Mouse (Mus musculus): ENCODE data around the gene Eid2b. TPM values are rescaled to one million over a fixed set of nuclear protein-coding genes. Genes with fewer than 3 reads are reported as not detected.

The Eid2b gene
- polyA plus RNA-seq, 1 experiment from 2014 or later: 7.9 TPM

DNA sequence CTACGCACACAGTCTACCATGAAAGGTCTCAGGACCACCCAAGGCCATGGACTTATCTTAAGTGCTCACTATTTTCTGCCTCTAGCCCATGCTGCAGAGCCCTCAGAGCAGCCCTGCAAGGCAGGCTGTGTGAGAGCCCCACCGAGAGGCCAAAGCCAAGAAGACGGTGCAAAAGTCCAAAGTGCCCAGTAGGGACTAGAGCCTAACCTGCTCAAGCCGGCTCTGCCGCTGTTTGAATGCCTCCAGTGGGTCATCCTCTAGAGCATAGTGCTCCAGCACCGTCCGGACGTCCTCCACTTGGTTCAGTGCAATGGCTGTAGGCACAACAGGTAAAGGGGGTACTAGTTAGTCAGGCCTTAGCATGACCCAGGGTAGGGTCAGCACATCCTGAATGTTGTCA, 28.7 kb downstream of the Eid2b start:
- 94% methylated on average over 8 of the region's 8 CpGs for WGBS
- Histone ChIP-seq H3K9ac (ENCODE audit: low read length) (no peak overlapping the region), H3K27me3 (ENCODE audit: control insufficient read depth, insufficient read depth, low read length) (peaks cover 7% of the 10 kb centered on the region; the same call in 1 of the 2 replicates), H3K4me2 (replicated peaks; ENCODE audit: low read depth) (no peak overlapping the region), H3K27ac (replicated peaks) (no peak overlapping the region), H3K4me3 (ENCODE audit: low read depth, low read length) (no peak overlapping the region), H3K36me3 (ENCODE audit: control insufficient read depth, insufficient read depth, low read length) (peaks cover 27% of the 10 kb centered on the region), H3K9me3 (ENCODE audit: control insufficient read depth, low read length) (no peaks in the 10 kb centered on the region), H3K4me1 (replicated peaks; ENCODE audit: control insufficient read depth, insufficient read depth) (no peaks in the 10 kb centered on the region)
- DNase-seq (ENCODE audit: low spot score): no peak
- TF ChIP-seq CTCF (IDR thresholded peaks at IDR 0.05; ENCODE audit: low read depth) (no peak), EP300 (optimal IDR thresholded peaks at IDR 0.05) (no peak)
- ATAC-seq (ENCODE audit: low FRiP score, low TSS enrichment): no peak

DNA sequence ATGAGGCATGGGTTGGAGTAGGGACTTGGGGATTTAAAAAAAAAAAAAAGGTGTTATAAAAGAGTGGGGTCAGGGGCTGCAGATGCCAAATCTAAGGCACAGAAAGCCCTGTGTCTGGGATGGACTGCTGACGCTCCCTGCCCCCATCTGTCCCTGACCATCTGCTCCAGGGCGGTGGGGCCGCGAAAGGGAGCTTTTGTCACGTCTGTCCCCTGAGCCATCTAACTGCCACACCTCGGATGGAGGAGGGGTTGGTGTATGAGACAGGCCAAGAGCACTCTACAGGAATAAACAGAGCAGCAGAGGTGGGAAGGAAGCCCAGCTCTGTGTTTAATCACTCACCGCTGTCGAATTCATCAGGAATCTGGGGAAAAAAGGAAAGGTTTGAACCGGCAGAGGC, 32.2 kb downstream of the Eid2b start:
- H3K9me3 ChIP-seq (ENCODE audit: control insufficient read depth, low read length): no peaks in the 10 kb centered on the region
- H3K36me3 ChIP-seq (ENCODE audit: control insufficient read depth, insufficient read depth, low read length): peaks cover 27% of the 10 kb centered on the region
- H3K27ac ChIP-seq (replicated peaks): no peak overlapping the region
- no peaks in the 10 kb centered on the region for H3K27me3 ChIP-seq (ENCODE audit: control insufficient read depth, insufficient read depth, low read length)
- DNase-seq (ENCODE audit: low spot score): no peak
- no peak for ATAC-seq (ENCODE audit: low FRiP score, low TSS enrichment)
- TF ChIP-seq CTCF (IDR thresholded peaks at IDR 0.05; ENCODE audit: low read depth): no peak
- TF ChIP-seq EP300 (optimal IDR thresholded peaks at IDR 0.05): no peak
- H3K4me1 ChIP-seq (replicated peaks; ENCODE audit: control insufficient read depth, insufficient read depth): no peaks in the 10 kb centered on the region
- H3K9ac ChIP-seq (ENCODE audit: low read length): 0 out of 2 replicates have a peak overlapping the region, but pooled peaks have one; percentile 13
- no peak overlapping the region for H3K4me2 ChIP-seq (replicated peaks; ENCODE audit: low read depth)
- H3K4me3 ChIP-seq (ENCODE audit: low read depth, low read length): no peak overlapping the region
- WGBS: 54% methylated on average over 9 of the region's 9 CpGs

- Histone ChIP-seq H3K4me3 (ENCODE audit: low read depth, low read length) (peak overlapping the region; percentile 90), H3K4me1 (replicated peaks; ENCODE audit: control insufficient read depth, insufficient read depth) (no peaks in the 10 kb centered on the region), H3K4me2 (replicated peaks; ENCODE audit: low read depth) (peak overlapping the region; percentile 97), H3K9ac (ENCODE audit: low read length) (peak overlapping the region; percentile 87), H3K9me3 (ENCODE audit: control insufficient read depth, low read length) (no peaks in the 10 kb centered on the region), H3K36me3 (ENCODE audit: control insufficient read depth, insufficient read depth, low read length) (peaks cover 28% of the 10 kb centered on the region), H3K27ac (replicated peaks) (peak overlapping the region; percentile 65), H3K27me3 (ENCODE audit: control insufficient read depth, insufficient read depth, low read length) (no peaks in the 10 kb centered on the region)
- 5% methylated on average over 34 of the region's 35 CpGs for WGBS
- ATAC-seq (ENCODE audit: low FRiP score, low TSS enrichment) (peak; percentile 69), DNase-seq (ENCODE audit: low spot score) (no peak)
- TF ChIP-seq EP300 (optimal IDR thresholded peaks at IDR 0.05) (no peak), CTCF (IDR thresholded peaks at IDR 0.05; ENCODE audit: low read depth) (no peak)
Observed at GRCm38 (mm10) chr7:28311151-28311925, 33.8 kb downstream of the Eid2b start.

DNA sequence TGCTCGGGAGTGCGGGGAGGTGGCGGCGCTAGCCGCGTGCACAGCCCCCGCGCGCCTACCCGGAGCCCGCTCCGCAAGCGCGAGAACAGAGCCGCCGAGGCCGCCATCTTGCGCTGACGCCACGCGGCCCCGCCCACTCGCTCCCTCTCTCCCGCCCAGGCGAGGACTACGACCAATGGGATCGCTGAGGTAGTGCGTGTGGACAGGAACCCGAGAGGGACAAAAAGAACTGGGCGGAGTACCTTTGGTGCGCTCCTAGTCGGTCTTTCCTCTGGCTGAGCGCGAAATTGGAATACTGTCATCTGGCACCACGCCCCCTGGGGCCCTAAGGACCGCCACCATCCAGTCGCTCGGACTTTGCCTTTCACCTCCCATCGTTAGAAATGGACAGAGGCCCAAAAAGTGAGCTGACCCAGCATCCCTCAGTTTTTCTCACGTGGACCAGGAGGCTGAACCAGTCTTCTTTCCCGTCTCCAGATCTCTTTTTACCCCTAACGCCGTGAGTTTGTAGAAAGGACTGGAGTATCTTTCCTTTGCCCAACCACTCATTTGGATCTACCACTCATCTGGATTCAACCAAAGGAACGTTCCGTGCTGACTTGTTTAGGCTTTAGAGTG, 34.5 kb downstream of the Eid2b start, which contains the start of gene Timm50:
Gene Timm50, minus strand, starts transcription at position 147 of the 618 bp plus-strand sequence.
- H3K27me3 ChIP-seq (ENCODE audit: control insufficient read depth, insufficient read depth, low read length): no peaks in the 10 kb centered on the region
- H3K27ac ChIP-seq (replicated peaks): peak within 1 kb of the TSS; percentile 65
- H3K4me3 ChIP-seq (ENCODE audit: low read depth, low read length): peak within 1 kb of the TSS; percentile 90
- H3K36me3 ChIP-seq (ENCODE audit: control insufficient read depth, insufficient read depth, low read length): peaks cover 29% of the 10 kb centered on the region
- peak; percentile 97 for DNase-seq (ENCODE audit: low spot score)
- peak; percentile 31; the same call in 1 of the 2 replicates for TF ChIP-seq CTCF (IDR thresholded peaks at IDR 0.05; ENCODE audit: low read depth)
- TF ChIP-seq EP300 (optimal IDR thresholded peaks at IDR 0.05): no peak
- peak; percentile 97 for ATAC-seq (ENCODE audit: low FRiP score, low TSS enrichment)
- H3K9me3 ChIP-seq (ENCODE audit: control insufficient read depth, low read length): no peaks in the 10 kb centered on the region
- WGBS: under 1% methylated on average over 41 of the region's 45 CpGs
- no peaks in the 10 kb centered on the region for H3K4me1 ChIP-seq (replicated peaks; ENCODE audit: control insufficient read depth, insufficient read depth)
- peak within 1 kb of the TSS; percentile 87 for H3K9ac ChIP-seq (ENCODE audit: low read length)
- peak within 1 kb of the TSS; percentile 97 for H3K4me2 ChIP-seq (replicated peaks; ENCODE audit: low read depth)

DNA sequence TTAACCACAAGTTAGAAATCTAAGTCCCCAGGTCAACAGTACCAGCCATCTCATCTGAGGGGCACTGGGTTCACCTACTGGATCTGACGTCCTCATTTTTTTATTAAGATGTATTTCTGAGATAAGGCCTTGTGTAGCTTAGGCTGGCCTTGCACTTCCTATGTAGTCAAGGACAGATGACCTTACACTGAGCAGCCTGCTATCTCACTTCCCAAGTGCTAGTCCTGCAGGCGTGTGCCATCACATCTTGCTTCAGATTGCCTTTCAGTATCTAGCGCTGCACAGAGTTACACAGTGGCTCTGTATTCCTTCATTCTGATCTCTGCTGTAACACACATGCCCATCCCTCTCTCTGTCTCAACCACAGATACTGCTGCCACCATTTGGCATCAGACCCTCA, 40.5 kb downstream of the Eid2b start:
- no peak for TF ChIP-seq EP300 (optimal IDR thresholded peaks at IDR 0.05)
- TF ChIP-seq CTCF (IDR thresholded peaks at IDR 0.05; ENCODE audit: low read depth): no peak
- DNase-seq (ENCODE audit: low spot score) (no peak), ATAC-seq (ENCODE audit: low FRiP score, low TSS enrichment) (no peak)
- H3K27ac ChIP-seq (replicated peaks): no peak overlapping the region
- H3K4me1 ChIP-seq (replicated peaks; ENCODE audit: control insufficient read depth, insufficient read depth): no peaks in the 10 kb centered on the region
- no peaks in the 10 kb centered on the region for H3K27me3 ChIP-seq (ENCODE audit: control insufficient read depth, insufficient read depth, low read length)
- H3K9ac ChIP-seq (ENCODE audit: low read length): no peak overlapping the region
- H3K4me2 ChIP-seq (replicated peaks; ENCODE audit: low read depth): no peak overlapping the region
- H3K36me3 ChIP-seq (ENCODE audit: control insufficient read depth, insufficient read depth, low read length): peaks cover 56% of the 10 kb centered on the region
- no peak overlapping the region for H3K4me3 ChIP-seq (ENCODE audit: low read depth, low read length)
- WGBS: 88% methylated on average over 3 of the region's 3 CpGs
- no peaks in the 10 kb centered on the region for H3K9me3 ChIP-seq (ENCODE audit: control insufficient read depth, low read length)

GRCm38 (mm10) chr7:28318714-28319113, 41.2 kb downstream of the Eid2b start:
- ATAC-seq (ENCODE audit: low FRiP score, low TSS enrichment) (no peak), DNase-seq (ENCODE audit: low spot score) (no peak)
- 92% methylated on average over 17 of the region's 17 CpGs for WGBS
- H3K9me3 ChIP-seq (ENCODE audit: control insufficient read depth, low read length): no peaks in the 10 kb centered on the region
- no peak overlapping the region for H3K4me3 ChIP-seq (ENCODE audit: low read depth, low read length)
- TF ChIP-seq CTCF (IDR thresholded peaks at IDR 0.05; ENCODE audit: low read depth): no peak
- no peaks in the 10 kb centered on the region for H3K27me3 ChIP-seq (ENCODE audit: control insufficient read depth, insufficient read depth, low read length)
- no peak overlapping the region for H3K4me2 ChIP-seq (replicated peaks; ENCODE audit: low read depth)
- no peaks in the 10 kb centered on the region for H3K4me1 ChIP-seq (replicated peaks; ENCODE audit: control insufficient read depth, insufficient read depth)
- H3K36me3 ChIP-seq (ENCODE audit: control insufficient read depth, insufficient read depth, low read length): peaks cover 62% of the 10 kb centered on the region
- H3K9ac ChIP-seq (ENCODE audit: low read length): no peak overlapping the region
- H3K27ac ChIP-seq (replicated peaks): no peak overlapping the region
